Mouse (Mus musculus): ENCODE results near the gene Rap1gap.

Rap1gap gene

DNA sequence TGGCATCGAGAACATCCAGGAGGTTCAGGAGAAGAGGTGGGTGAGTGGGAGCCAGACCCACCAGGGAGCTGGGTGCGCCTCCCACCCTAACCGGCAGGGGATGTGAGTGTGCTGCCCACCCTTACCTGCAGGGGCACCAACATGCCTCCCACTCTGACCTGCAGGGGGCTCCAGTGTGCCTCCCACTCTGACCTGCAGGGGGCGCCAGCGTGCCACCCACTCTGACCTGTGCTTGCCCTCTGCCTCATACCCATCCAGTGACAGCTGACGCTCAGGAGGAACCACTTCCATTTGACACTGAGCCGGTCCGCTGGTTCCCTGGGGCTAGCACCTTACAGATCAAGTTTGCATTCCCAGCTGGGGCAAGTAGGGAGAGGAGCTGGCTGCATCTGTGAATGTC is 60.2 kb downstream of the Rap1gap start:
- DNase-seq, result peak; percentile 61

DNA sequence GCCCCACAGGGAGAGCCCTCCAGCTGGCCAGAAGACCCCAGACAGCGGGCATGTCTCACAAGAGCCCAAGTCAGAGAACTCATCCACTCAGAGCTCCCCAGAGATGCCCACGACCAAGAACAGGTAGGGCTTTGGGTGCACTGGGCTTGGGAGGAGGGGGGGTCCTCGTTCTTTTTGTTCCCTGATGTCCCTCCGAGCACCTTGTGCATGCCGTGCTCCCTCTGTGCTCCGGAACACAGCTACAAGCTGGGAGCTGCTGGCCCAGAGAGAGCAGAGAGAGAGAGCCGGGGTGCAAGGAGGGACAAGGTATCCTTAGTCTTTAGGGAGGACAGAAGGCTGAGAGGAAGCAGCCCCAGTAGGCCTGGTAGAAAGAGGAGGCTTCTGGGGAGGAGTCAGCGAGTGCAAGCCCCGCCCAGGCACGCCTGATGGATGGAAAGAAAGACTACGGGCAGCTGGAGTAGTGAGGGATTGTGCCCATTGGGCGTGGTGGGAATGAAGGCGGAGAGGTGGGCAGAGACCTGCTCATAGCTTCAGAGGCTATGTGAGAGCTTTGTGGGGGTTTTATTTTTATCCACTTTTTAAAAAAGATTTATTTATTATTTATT is 61.1 kb downstream of the Rap1gap start:
- no peak for DNase-seq

- no peak for DNase-seq
These were observed 62.4 kb downstream of the Rap1gap start for GRCm38 (mm10) chr4:137726739-137727505.

DNA sequence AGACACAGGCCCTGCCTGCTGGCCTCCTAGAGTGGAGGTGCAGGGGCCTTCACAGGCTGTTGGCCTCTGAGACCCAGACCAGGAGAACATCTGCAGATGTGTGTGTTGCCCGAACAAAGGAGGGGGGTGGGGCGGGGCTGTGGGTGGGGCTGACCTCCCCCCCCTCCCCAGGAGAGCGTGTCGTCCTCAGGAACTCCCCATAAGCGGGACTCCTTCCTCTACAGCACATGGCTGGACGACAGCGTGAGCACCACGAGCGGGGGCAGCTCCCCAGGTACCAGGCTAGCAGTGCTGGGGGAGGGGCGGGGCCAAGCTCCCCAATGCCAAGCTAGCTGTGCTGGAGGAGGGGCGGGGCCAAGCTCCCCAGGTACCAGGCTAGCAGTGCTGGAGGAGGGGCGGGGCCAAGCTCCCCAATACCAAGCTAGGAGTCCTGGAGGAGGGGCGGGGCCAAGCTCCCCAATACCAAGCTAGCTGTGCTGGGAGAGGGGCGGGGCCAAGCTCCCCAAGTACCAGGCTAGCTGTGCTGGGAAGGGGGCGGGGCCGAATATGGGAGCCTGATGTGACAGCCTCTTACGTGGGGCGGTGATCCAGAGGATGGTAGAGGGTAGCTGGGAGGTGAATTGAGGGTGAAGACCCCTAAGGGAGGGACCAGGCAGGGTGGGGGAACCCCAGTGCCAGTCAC is 63.1 kb downstream of the Rap1gap start:
- no peak for DNase-seq

GRCm38 (mm10) chr4:137728399-137729154 is 64.1 kb downstream of the Rap1gap start:
- DNase-seq, result no peak

DNA sequence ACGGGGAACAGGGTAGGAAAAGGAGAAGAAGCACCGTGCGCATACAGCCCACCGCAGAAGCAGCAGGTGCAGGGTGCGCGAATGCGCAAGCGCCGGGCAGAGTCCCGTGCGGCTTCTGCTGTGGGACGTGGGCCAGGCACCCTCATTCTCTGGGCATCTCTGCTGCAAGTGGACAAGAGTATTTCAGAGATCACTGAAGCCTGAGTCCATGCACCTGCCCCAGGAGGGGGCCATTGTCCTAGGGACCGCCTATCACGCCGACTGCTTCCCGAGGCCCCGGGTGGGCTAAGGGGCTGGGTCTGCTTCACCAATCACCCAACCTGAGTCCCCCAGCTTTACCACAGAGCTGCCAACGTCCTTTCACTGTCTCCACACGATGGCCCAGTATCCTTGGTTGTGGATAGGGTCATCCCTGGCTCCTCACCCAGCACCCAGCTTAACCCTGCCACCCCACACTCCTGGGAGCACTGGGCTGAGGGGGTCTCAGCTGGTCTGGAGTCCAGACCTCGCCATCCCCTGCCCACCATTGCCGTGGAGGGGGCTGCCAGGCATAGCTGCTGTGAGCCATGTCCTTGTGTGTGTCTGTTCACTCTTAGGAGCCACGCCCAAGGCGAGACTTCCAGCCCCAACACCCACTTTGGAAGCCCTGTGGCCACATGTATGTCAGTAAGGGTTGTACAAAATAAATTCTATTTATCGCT is 64.8 kb downstream of the Rap1gap start:
- no peak for DNase-seq

- peak; percentile 93 for DNase-seq
These were observed 65.6 kb downstream of the Rap1gap start for GRCm38 (mm10) chr4:137730134-137730533.

DNA sequence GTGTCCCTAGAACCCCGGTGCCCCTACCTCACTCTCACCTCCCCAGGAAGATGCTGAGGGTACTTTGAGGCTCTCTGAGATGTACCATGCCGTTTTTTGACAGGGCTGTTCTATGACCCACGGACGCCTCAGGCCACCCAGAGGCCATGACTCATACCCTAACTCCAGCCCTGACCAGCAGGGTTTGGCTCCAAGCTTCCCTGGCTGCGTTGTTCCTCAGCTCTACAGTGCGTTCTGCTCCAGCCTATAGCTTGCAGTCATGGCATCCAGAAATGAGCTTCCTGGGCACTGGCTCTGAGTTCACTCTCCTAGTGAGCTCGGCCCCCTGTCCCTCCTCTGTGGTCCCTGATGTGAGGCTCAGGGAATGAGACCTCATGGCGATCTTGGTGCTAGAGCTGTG is 66.2 kb downstream of the Rap1gap start:
- DNase-seq, result no peak

- DNase-seq, result no peak
These were observed 67.4 kb downstream of the Rap1gap start for GRCm38 (mm10) chr4:137731891-137732290.

DNA sequence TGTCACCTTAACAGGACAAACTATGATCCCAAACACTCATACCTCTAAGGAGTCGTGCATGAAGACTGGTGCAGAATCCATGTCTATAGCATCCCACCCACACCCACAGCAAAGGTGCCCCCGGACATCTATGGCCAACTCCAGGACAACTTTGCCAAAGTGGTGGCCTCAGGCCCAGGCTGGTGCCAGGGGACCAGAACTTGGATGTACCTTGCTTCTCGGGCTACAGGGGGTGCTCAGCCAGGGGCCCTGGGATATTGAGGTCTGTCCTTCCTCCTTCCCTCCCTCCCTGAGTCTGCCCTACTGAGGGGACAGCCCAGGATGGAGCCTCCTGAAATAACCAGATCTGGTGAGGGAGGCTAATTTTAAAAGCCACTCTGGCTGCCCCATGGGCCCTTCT is 67.8 kb downstream of the Rap1gap start:
- DNase-seq, result no peak

- DNase-seq, result no peak
These were observed 68.4 kb downstream of the Rap1gap start for GRCm38 (mm10) chr4:137732962-137733361.

DNA sequence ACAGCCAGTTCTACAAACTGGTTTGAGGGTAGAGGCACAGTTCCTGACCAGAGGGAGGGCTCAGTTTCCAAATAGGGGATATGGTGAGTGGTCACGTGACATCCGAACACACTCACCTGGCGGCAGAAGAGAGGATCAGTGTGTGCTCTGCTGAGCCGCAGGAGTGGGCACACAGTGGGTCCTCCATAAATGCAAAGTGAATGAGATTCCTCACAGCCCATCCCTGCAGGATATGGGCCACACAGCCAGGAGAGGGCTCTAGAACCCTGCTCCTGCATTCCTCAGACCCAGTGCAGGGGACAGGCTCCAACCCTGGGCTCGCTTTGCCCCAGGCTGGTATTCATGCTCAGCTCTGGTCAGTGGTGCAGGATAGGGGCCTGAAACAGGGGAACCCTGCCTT is 68.9 kb downstream of the Rap1gap start:
- DNase-seq, result no peak

DNA sequence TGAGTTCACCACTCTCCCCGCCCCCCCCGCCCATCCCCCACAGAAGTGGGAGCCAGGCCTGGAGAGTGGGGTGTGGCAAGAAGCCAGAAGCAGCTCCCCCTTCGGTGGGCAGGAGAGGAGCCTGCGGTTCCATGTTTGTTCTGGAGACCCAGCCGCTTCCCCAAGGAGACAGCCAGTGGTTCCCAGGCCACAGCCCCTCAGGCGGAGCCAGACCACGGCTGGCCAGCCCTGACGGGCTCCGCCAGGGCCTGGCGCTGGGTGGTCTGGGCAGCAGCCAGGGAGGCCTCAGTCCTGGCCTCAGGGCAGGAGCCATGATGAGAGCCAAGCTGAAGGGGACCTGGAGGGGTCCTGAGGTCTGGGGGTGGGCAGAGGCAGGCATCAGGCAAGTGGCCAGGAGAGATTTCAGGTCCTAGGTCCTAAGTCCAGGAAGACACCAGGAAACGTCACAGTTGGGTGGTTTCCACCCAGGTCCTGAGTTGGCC is 71.7 kb downstream of the Rap1gap start:
- no peak for DNase-seq

GRCm38 (mm10) chr4:137737760-137738159 is 73.2 kb downstream of the Rap1gap start:
- no peak for DNase-seq

- DNase-seq, result peak; percentile 36
These were observed 74.8 kb downstream of the Rap1gap start for GRCm38 (mm10) chr4:137739151-137739923.

DNA sequence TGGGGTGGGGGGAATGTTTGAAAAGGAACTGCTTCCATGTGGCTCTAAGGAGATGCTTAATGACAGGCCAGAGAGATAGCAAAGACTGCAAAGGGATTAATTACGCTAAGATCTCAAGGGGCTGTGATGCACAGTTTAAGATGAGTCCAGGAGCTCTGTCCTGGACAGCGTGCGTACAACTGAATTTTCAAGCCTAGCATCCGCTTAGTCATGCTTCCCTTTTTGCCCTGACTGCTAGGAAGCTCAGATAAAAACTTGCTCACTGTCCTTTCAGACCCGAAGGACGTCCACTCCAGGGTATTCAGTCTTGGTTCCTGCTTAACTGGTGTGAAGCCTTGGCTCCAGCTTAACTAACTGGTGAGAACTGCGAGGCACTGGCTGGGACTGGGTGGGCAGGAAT is 75.8 kb downstream of the Rap1gap start:
- DNase-seq, result no peak

DNA sequence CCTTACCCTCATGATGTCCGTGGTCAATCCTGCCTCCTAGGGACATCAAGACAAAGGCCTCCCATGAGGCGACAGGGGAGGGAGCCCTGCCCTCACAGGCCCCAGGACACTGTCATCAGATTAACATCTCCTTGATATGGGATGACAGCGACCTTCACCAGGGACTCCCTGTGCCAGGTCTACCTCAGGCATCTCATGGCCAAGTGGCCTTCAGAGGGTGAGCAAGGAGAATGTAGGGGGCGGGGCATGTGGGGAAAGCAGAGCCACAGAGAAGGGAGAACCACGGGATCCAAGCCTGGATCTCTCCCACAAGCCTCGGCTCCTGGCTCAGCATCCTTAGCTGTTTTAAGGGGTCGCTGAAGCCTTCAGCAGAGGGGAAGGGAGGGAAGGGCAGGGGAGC is 79.3 kb downstream of the Rap1gap start:
- DNase-seq, result no peak

DNA sequence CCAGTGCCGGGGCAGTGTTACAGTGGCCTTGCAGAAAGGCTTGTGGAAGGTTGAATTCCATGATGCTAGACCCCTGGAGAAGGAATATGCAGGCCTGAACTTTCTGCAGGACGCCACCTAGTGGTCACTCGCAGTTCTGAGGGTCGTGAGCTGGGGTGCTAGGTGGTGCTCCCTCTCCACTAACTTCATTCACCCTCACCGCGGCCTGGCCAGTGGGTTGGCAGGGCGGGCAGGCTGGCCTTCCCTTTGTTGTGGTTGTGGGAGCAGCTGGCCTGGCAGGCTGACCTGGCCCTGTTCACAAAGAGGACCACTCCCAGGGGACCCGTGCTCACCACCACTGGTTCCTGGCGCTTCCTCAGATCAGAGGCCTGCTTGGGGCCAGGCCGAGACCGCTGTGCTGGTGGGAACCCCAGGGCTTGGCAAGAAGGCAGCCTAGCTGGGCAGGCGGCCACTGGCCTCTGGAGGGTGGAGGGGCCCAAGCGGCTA is 80.0 kb downstream of the Rap1gap start:
- no peak for DNase-seq

- DNase-seq, result no peak
These were observed 82.6 kb downstream of the Rap1gap start for GRCm38 (mm10) chr4:137747091-137747490.

- no peak for DNase-seq
These were observed 83.1 kb downstream of the Rap1gap start for GRCm38 (mm10) chr4:137747590-137747989.

GRCm38 (mm10) chr4:137748726-137749125 is 84.2 kb downstream of the Rap1gap start:
- DNase-seq, result no peak

GRCm38 (mm10) chr4:137749680-137750079 is 85.2 kb downstream of the Rap1gap start:
- DNase-seq, result no peak
